Mouse (Mus musculus) spleen, postnatal 14 days (tissue): ENCODE measurements around the gene Tspan9.

Experiments used
- DNase-seq, 2 experiments: peaks; one replicate each; pipeline ENCODE4 v3.0.0; 2021 to 2022; ENCODE audit warnings: low spot score in 2 of 2

The Tspan9 gene

DNA sequence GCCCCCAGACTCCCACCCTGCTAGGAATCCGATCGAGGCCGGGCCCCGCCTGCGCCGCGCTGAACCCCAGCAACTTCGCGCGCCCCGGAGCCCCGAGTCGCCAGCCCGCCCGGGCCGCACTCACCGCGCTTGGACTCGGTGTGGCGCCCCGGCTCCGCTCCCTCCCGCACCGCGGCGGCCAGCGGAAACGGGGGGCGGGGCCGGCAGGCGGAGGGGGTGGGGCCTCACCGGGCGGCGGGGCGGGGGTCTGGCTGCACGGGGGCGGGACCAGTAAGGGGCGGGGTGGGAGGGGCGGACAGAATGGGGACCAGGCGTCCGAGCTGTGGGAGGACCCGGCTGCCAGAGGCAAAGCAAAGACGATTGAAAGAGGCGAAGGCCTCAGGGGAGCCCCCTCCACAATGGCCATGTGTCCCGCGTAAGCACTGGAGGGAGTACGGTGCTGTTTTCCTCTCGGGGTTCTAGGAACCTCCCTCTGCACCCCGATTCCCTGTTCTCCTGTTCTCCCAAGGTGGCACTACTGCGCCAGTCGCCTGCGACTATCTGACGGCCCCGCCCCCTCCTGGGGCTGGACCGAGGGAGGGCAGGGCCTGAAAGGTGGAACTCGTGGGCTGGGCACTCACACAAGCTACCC is at the start of gene Tspan9:
Tspan9 (minus strand) TSS at position 205 of the 631 bp plus-strand sequence.
- peak in 1 of 2 experiments; percentile 11 for DNase-seq

DNA sequence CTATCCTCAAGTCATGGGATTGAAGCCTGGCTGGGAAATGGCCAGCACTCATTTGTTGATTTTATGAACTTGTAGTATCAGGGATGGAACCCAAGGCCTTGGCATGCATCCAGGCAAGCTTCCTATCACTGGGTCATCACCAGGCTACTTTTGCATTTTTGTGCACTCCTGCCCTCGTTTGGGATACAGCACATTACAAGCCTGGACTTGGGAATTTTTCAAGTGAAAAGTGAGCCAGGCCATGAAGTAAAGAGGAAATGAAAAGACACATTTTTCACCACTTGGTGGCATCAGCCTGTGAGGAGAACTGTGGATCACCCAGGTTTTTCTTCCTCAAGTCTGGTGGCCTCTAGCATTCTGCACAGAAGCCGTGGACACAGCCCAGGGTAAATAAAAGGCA is 40.1 kb upstream of the Tspan9 start:
- no peak for DNase-seq

- no peak for DNase-seq
These were observed 37.8 kb upstream of the Tspan9 start for GRCm38 (mm10) chr6:128181176-128181575.

DNA sequence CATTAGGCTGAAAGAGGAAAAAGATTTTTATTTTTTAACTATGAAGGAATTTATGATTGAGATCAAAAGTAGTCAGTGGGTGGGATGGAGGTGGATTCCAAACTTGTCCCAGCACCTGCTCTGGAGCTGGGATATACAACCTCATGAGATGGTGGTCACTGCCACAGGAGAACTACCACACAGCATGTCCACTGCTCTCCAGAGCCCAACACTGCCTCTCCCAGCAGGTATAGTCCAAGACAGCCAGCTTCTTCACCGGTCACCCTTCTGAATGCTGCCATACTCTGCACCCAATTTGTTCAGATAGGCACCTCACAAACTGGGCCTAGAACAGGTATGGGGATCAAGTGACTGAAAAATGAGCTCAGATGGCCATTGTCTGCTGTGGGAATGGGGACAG is 36.3 kb upstream of the Tspan9 start:
- DNase-seq, result no peak

- DNase-seq, result no peak
These were observed 35.9 kb upstream of the Tspan9 start for GRCm38 (mm10) chr6:128179247-128179646.

DNA sequence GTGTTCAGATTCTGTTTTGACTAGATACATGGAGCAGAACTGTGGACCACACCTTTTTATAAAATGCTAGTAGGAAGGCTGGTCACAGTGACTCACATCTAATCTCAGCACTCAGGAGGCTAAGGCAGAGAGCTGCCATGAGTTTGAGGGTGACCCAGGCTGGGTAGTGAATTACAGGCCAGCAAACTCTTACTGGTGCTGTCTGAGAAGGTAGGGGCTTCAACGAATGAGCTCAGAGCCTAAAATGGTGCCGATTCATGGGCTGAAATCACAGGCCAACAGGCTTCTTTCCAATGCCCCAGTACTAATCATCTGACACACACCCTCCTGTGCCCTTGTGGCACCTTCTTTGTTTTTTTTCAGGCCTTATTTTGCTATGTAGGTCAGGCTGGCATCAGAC is 35.3 kb upstream of the Tspan9 start:
- no peak for DNase-seq

GRCm38 (mm10) chr6:128168785-128169679 is 25.6 kb upstream of the Tspan9 start:
- no peak for DNase-seq

DNA sequence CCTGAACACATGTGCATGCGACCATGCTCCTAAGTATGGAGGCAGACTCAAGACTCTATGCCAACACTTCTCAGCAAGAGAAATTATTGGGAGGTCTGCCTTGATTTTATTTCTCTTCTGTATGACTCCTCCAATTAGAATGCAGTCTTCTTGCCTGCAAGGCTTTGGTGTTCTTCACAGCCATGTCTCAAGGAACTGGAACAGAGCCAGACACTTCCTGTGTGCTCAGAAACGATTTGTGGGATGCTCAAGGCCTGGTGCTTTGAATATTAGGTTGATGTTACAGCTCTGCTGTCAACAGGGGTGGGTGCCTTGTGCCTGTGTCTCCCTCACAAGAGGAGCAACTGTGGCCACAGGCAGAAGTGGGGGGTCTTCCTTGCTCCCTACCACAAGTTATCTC is 22.2 kb upstream of the Tspan9 start:
- no peak for DNase-seq

DNA sequence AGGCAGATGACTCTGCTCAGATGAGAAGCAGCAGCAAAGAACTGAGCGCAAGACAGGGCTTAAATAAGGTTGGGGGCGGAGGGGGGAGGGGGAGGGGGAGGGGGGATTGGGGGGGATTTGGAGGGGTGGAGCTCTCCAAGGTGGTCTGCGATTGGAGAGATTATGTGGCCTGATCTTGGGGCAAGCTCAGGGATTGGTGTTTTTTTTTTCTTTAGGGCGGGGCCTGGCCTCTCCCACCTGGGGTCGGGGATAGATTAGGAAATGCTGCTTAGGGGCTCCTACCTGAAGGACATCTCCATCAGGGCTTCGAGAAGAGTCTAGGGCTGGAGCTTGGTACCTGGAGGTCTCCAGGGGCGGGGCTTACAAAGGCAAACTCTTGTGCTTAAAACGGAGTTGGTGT is 21.2 kb upstream of the Tspan9 start:
- DNase-seq, result no peak

DNA sequence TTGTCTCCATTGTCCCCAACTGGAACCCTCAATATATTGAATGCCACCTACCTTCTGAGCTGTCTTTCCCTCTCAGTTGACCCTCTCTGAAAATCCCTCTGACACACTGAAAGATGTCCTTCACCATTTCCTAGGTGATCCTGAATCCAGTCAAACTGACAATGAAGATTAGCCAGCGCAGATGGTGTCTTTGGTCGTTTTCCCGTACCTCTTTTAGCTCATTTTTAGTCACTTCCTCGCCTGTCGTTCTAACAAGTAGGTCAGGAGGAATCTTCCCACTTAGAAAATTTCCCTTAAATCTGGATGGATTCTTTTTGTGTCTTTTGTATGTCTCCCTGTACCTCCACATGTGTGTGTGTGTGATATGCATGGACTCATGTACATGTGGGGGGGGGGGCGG is 15.7 kb upstream of the Tspan9 start:
- no peak for DNase-seq

GRCm38 (mm10) chr6:128158031-128158430 is 14.6 kb upstream of the Tspan9 start:
- no peak for DNase-seq

DNA sequence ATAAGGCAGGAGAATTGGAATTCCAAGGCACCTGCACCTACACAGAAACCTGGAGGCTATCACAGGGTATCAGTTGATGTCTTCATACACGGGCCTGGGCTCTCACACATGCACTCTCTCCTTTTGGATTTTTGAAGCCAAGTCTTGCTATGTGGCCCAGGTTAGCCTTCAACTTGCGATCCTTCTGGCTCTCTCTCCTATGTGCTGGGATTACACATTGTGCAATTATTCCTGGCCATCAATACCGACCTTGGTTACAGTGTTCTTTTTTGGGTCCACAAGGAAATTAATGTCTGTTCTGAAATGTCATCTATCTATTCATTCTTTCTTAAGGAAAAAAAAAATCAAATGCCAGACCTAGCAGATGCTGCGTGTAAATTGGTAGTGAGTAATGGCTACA is 13.1 kb upstream of the Tspan9 start:
- no peak for DNase-seq

DNA sequence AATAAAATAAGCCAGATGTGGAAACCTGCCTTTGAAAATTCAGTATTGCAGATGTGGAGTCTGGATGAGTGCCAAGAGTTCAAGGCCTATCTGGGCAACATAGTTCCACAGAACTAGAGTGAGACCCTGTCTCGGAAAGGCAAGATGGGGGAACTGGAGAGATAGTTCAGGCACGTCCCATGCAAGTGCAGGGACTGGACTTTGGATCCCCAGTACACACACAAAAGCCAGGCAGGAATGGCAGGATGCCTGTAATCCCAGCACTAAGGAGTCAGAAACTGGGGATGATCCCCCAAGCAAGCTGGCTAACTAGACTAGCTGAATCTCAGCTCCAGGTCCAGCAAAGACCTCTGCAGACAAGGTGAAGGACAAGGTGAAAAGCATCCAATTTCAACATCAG is 12.5 kb upstream of the Tspan9 start:
- DNase-seq, result no peak

GRCm38 (mm10) chr6:128145765-128146164 is 2.4 kb upstream of the Tspan9 start:
- no peak for DNase-seq

DNA sequence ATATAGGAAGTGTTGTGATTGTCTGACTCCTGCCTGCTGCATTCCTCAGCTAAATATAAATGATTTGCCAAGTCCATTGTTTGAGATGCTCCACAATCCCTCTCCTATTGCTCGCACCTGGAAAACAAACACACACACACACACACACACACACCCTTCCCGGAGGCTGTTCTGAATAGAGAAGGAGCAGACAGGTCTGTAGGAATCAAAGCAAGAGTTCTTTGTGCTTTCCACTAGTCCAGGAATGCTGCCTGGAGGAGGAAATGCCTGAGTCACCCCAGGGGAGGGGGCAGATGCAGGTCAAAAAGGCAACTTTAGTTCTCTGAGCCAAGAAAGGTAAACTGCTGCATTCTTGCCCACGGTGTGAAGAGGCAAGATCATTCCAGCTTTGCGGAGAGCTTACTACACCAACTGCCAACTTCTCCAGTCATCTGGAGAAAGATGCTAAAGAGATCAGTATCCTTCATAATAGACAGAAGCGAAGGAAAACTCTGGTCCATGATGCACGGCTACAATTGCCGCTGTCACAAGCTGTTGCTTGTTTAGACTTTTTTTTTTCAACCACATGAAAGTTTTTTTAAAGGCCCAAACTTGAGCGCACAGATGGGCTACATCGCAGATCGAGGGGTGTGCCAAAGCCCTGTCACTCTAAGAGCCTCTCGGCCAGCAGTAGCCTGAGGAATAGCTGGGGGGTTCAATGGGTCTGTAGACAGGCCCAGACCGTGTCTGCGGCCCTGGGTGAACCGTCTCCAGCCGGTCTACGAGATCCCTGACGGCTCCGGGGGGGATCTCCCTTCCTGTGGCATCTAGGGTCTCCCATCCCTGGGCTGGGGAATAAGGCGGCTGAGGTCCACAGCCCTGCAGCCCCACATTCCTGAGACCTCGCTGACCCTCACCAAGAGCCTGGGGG is 770 bp downstream of the Tspan9 start:
- DNase-seq, result no peak

DNA sequence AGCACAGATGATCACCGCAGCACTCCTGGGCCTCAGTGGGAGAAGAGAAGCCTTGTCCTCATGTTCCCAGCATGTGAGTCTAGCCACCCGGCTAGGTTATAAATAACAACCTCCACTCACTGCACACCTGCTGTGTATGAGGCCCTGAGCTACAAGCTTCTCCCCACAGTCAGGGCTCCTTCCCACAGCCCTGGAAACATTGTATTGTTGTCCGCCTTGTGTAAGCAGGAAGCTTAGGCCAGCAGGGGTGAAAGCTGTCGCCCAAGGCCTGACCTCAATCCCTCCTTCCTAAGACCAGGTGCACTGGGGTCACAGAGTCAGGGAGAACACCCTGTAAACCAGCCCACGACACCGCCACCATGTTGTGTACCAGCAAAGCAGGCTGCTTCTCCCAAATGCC is 2.7 kb downstream of the Tspan9 start:
- no peak for DNase-seq

GRCm38 (mm10) chr6:128137855-128138254 is 5.5 kb downstream of the Tspan9 start:
- DNase-seq, result no peak

GRCm38 (mm10) chr6:128136654-128137053 is 6.7 kb downstream of the Tspan9 start:
- DNase-seq, result no peak

DNA sequence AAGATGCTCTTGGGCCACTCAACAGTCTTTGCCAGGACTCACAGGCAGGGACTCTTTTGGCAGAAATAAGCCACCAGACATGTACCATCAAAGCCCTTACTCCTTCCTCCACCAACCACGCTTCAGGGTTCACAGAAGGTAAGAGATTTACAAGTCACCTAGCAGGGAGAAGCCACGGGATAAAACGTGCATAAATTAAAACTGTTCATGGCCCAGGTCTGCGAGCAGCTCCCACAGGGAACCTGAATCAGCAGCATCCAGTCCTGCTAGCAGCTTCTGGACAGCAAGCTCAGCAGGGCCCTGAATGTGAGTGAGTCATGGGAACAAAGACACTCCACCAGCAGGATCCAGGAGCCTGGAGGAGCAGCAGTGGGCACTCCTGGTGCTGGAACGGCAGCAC is 7.9 kb downstream of the Tspan9 start:
- DNase-seq, result no peak

DNA sequence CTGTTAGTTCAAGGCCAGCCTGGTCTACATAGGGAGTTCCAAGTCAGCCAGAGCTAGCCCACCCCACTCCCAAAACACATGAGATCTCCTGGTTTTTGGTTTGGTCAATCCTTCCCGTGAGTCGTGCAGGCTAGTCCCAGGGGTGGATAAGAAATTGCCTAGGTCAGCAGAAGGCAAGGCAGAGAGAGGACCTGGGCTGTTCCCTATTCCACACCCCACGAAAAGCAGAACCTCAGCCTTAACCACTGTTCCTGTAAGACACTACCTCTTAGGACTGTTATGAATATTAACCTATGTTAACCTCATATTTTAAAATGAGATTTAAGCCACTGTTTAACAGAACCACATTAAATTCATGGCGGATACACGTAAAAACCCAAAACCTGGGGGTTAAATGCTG is 8.4 kb downstream of the Tspan9 start:
- DNase-seq, result no peak

GRCm38 (mm10) chr6:128134196-128134924 is 9.0 kb downstream of the Tspan9 start:
- no peak for DNase-seq
